Mouse (Mus musculus) heart, adult 11 months (tissue): ENCODE results near the gene Bptf.
A peak's percentile ranks its signal among the peaks of the same experiment; 100 is the strongest.
"Not testable (repeated sequence)": the region's sequence is repeated elsewhere in the genome, so short reads cannot be mapped to it uniquely, and the experiment has no call there.

Experiments
- DNase-seq: peaks from one replicate; pipeline ENCODE4 v3.0.0; 2022

Gene Bptf

DNA sequence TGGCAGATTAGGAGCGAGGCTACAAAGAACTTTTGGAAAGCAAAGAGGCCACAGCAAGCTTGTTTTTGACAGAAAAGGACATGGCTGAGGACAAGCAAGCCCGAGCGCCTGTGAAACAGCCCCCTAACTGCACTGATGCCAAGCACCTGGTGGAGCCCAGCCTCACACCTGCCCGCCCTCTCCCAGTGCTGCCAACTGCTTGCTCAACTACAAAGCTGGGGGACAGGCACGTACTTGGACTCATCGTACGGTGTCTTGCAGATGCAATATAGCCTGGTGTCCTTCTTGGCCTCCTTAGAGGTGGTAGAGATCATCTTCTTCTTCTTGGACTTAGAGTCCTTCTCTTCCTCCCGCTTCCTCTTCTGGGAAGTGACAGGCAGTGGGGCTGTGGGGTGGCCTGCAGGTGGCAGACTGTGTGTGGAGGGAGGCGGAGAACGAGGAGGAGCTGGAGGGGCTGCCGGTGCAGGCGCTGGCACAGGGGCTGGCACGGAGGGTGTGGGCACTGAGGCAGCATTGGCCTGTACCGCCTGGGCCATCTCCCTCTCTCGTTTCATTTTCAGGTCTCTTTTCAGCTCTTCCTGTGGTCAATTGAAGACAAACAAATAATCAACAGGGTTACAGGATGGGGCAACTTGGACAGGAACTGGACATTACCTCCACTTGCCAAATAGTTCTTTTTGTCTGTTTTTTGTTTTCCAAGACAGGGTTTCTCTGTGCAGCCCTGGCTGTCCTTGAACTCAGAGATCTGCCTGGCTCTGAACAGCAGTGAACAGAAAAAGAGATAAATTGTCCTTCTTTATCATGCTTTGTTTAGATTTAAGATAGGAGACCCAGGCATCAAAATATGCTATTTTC is 84.9 kb downstream of the Bptf start:
- no peak for DNase-seq

DNA sequence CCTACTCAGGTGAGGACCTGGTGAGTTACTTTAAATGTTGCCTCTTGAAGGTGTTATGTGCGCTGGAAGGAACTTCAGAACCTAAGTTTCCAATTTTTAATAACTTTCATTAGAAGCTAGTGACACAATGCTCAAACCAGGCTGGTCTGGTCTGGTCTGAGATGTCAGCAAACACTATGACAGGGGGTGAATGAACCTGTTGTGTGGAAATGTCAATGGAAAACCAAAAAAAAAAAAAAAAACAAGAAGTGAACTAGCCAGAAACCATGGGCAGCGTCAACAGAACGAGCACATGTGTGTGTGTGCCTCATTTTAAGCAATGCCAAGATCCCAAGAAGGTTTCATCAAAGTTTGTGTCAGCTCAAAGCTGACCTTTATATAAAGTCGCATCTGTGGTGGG is 86.4 kb downstream of the Bptf start:
- DNase-seq, result no peak

DNA sequence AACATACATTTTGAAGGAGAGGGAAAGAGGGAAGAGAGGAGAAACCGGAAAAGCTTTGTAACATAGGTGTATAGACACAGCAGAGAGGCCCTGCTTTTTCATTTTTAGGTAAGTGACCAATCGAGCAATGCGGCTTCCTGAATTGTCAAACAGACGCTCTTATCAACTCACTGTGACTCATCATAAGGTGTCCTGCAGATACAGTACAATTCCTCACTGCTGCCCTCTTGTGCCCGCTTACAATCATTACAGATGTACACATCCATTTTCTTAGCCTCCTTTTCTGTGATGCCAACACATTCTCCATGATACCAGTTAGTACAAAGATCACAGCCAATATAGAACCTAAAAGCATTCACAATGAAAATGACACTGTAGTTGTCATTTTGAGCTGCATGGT is 87.6 kb downstream of the Bptf start:
- DNase-seq, result no peak

DNA sequence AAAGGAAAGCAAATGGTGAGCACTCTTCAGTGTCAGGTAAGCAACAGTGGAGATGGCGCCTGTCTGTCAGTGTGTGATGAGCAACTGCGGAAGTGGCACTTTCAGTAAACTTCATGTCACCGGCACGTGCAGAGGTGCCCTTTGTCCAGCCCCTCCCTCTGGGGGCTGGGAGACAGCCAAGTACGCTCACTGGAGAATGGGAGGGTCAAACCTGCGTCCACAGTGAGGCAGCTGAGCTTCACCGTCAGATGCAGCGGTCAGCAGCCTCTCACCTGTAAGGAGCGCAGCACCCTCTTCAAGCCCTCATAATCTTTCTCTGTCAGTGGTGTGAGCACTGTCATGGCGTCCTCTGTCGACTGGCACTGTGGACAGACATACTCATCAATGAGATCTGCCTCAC is 88.6 kb downstream of the Bptf start:
- peak; percentile 91 for DNase-seq

DNA sequence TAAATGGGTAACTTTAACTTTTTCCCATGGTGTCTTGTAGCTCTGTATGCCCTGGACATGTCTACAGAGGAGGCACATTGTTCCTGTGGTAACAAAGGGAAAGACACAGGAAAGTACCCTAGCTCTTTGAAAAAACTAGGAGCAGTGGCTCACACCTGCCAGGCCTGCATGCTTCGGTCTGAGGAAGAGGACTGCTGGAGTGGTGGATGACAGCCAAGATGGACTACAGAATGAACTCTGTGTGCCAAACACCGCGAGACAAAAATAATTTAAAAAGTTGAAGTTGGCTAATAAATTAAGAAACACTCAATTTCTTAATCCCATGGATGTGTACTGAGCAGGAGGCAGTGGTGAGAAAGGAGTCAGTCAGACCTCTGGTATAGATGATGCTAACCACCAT is 90.5 kb downstream of the Bptf start:
- peak; percentile 85 for DNase-seq

DNA sequence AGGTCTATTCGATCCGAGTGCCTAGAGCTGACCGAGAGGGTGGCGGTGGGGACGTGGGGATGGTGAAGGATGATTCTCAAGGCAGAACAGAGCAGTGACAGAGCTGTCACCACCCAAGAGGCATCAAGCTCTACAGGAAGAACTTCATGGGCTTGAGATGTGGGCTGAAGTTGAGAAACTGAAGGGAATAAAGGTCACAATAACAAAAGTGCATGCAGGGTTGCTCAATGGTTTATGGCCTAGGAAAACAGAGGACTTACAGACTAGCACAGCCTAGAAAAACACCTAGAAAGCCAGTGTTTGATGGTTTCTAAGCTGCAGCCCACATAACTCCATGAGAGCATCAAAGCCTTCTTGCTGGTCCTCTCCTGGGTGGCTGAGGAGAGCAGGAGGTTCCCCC is 92.5 kb downstream of the Bptf start:
- peak; percentile 10 for DNase-seq

DNA sequence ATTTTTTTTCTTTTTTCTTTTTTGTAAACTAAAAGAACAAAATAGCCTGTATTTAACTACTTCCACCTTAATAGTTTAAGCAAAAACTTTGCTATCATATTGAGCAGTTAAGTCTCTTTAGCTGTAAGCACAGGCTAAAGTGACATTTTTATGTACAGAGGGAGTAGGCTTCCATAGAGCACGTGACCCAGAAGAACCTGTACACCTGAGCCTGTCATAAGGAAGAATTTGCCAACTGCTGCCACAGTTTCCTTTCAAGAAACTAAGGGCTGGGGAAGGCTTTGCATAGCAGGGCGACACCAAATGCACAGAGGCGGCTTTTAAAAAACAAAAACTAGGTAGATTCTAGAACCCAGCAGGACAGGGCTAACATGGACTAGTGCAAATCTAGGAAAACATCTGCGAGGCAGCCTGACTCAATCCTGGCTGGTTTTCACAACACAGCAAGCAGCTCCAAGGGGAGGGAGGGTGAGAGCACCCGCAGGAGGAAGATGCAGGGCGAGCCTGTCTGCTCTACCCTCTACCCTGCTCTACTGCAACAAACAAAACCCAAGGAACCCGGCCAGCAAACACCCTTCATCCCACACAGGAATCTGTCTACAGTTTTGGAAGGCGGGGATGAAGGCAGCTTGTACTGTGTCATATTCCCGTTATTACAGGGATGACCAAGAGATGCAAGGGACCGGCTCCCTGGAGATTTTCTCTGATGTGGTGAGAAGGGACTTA is 97.7 kb downstream of the Bptf start:
- DNase-seq, result peak; percentile 75

DNA sequence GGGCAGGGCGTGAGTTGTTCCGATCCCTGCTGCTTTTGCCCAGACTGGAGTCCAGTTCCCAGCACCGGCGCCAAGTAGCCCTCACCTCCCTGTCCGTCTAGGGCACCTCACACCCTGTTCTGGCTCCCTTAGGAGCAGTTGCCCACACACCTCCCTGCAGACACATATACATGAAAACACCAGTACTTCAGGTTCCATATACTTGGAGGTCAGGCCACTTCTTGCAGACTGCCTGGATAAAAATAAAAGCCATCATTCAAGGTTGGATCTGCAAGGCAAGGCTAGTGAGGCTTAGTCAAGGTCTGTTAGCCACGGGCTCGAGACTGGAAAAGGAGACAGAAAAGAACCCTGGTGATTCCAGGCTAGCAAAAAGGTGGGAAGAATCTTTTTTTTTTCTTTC is 100.3 kb downstream of the Bptf start:
- peak; percentile 55 for DNase-seq

DNA sequence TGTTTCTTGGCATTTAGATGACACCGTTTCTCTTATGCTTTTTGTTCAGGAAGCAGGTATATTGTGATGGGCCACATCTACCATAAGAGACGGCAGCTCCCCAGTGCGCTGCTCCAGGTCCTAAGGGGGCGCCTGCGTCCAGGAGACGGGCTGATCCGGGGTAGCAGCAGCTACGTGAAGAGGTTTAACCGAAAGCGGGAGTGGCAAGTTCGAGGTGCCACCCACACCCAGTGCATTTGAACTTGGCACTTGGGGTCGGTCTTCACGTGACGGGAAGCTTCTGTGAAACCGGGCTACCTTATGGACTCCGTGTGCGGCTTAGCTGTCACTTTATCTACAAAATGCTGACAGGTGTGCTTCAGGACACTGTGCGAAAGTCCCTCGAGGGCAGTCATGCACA is 102.4 kb downstream of the Bptf start:
- peak; percentile 92 for DNase-seq

DNA sequence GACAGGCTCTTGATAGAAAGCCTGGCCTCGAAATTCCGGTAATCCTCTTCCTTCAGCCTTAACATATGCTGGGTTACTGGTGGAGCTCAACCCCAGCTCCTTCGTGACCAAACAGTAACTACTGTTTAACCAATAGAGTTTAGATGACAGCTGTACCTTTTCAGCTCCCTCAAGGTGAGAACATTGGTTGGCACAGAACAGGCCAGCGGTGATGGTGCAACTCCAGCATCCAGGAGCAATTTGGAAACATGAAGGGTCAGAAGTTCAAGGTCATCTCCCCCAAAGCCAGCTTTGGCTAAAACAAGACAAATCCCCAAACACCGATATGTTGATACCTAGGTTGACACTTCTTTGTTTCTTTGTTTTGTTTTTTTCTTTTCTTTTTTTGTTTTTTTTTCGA is 103.2 kb downstream of the Bptf start:
- DNase-seq, result no peak

DNA sequence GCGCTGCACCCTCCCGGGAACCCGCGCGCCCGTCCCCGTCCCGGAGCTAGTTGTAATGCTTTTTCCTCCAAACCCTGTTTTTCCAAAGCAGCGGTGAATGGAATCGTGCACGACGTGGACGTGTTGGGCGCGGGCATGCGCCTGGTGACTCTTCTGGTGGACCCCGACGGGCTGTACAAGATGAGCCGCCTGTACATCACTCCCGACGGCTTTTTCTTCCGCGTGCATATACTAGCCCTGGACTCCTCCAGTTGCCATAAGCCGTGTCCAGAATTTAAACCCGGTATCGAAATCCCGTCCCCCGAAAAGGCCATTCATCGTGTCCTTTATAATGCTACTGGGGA is 103.7 kb downstream of the Bptf start:
- no peak for DNase-seq

DNA sequence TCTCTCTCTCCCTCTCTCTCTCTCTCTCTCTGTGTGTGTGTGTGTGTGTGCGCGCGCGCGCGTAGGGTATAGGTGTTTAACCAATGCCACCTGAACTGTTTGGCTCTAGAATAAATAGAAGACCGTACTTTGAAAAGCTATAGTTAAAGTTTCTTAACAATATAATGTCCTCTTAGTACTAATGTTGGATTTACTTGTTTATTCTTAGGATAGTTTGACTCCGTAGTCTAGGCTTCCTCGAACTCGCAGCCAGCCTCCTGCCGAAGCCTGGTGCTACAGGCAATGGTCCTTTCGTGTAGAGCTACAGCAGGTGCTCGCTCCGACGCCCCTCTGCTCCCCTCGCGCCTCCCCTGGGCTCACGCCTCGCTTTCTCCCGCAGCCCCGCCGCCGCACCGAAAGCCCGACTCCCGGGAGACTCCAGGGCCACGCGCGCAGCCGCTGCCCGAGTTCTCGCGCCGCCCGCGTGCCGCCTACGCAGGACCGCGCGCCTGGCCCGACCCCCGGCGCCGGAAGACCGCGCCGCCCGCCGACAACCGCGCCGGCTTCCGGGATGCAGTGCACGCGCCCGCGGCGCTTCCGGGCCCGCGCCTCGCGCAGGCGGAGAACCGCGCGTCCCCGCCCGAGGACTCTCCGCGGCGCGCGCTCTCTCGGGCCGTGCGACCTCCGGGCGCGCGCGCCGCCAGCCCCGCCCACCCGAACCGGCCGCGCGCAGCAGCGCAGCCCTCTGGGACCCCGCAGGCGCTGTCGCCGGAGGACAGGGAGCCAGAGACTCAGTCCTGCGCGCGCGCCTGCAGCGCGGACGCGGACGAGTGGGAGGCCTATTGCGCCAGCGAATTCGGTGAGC is 104.3 kb downstream of the Bptf start:
- DNase-seq, result peak; percentile 100

DNA sequence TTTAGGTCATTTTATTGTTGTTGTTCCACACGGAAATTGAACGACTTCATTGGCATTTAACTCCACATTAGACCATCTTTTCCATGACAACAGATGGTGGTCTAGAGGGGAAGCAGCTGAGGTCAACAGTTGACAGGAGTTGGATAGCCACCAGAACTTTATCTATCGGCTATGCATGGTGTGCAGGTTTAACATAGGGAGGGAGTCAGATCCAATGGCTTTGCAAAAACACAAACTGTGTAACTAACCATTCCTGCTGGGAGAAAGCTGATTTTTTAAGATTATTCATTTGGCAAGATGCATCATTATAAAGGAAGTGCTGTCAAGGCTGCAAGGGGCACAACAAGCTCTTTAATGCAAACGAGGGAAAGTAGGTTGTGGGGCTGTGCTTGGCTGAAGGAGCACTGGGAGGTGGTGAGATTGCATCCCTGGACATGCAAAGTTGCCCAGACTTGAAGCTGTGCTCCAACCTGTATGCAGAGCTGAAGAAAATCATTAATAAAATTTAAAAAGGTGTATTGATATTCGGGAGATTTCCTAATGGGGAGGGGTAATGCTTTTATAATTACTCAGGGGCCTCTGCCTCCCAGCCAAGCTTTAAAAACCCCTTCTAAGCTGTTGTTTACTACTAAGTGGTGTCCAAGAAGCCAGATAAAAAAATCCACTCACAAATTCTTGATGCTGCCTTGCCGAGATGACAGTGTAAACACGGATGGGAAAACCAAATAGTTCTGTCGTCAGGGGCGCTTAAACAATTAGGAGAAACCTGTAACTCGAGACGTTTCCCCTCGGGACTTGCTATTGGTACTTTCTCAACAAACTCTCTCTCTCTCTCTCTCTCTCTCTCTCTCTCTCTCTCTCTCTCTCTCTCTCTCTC is 105.1 kb downstream of the Bptf start:
- DNase-seq, result peak; percentile 85

DNA sequence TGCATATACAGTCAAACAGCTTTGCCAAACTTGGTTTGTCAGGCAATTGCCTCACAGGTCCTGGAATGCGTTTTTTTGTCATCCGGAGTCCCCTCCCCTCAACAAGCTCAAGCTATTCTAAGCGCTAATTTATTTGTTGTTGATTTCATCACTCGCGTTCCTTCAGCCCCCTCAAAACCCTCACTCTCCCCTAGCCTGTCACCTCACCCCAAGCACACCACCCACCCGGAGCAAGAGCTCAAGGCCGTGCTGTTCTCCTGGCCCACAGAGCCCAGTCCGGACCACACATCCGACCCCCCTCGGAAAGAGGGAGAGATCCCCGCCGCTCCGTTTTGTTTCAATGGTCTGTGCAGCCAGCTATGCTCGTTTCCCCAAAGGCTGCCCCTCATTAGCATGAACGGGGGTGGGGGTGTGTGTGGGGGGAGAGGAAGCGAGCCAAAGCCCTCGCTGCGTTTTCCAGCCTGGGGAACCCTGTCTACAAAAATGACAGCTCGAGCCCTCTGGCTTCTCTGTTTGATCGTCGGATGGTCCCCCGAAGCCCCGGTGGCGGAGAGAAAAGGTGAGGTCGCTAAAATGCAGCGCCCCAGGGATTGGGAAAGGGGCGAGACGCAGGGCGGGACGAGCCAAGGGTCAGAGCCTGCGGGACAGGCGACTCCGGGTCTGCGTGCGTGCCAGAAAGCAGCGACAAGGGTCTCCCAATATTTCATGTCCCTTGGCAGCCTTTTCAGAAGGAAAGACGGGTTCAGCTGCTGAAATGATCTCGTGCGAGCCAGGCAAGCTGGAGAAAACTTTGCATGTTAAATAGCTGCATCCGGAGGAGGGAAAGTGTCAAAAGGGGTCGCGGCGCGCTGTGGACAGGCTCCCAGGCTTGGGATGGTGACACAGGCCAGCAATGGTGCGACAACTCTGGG is 106.3 kb downstream of the Bptf start, which contains the start of gene 1810010H24Rik:
TSS of gene 1810010H24Rik (plus strand) at position 271 of the 911 bp plus-strand sequence.
- DNase-seq, result peak; percentile 93

DNA sequence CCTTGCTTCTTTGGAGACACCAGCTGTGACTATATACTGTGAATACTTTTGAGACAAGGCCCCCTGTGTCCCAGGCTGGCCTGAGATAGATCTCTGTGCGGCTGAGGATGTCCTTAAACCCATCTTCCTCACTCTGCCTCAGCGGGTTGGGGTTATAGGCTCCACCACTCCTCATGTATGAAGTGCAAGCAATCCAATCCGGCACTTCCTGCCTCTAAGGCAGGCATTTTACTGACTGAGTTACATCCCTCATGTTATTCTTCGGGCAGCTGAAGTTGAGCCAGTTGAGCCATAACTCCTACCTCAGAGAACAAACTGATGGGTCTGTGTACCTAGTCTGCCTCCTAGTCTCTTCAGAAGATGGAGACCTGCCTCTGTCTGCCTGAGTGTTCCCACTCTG is 107.5 kb downstream of the Bptf start:
- DNase-seq, result peak; percentile 83

DNA sequence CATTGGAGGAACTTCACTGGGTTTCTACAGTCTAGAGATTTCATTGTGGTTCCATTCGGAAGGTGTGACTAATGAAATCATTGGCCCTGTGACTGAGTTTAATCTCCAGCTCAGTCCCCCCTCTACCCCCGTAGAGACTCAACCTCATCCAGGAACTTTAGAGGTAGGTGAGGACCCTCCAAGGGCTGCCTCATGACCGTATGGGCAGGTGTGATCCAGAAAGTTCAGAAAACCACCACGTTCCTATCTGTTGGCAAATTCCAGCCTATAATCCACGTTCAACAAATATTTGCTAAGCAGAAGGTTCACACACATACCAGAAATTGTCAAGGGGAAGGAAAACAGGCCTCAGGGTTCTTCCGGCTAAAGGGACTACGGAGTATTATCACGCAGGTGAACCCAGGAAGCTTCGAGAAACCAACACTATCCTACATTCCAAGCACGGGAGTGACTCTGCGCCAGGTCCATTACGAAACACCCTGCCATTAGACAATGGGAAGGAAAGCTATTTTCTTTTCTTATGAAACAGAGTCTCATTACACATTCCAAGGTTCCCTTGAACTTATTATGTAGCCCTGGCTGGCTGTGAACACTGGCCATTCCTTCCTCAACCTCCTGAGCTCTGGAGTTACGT is 109.8 kb downstream of the Bptf start:
- no peak for DNase-seq

DNA sequence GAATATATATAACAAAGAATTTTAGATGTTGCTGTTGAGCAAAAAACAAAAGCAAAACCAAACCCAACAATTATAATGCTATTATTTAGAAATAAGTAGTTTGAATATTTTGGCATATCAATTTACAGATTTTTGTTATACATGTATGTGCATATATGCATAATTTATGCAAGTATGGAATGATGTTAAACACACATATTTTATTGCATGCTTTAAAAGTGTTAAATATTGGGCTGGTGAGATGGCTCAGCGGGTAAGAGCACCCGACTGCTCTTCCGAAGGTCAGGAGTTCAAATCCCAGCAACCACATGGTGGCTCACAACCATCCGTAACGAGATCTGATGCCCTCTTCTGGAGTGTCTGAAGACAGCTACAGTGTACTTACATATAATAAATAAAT is 112.2 kb downstream of the Bptf start:
- not testable (repeated sequence) for DNase-seq

DNA sequence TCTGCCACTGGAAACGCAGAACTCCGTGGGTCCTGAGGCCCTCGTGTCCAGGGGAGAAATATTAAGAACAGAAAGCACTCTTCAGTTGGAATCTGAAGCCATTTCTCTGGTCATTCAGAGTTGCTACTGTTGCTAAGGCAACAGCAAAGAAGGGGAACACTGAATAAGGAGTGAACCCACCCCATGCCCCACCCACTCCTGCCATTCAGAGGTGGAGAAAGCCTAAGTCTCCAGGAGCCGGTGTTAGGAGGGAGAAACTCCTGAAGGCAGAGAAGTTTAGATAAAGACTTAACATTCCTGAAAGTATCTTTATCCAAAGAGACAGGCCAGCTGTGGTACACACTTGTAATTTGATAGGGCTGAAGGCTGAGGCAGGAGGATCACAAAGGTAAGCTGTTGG is 112.6 kb downstream of the Bptf start:
- DNase-seq, result no peak

DNA sequence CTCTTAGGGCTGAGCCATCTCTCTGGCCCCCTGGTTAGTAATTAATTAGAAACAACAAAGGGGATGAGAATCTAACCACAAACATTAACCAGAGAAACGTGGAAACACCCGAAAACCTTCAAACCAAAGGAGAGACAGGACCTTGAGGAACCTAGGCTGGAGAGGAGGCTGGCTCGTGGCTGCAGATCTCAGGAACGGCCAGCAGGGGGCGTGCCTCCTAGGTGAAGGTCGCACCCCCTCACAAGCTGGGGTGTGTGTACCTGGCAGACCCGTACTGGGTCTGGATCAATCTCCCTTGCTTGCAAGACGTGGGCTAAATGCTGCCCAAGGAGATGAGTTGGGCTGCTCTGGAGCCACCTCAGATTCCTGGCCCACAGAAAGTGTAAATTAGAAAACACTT is 113.3 kb downstream of the Bptf start:
- DNase-seq, result no peak

DNA sequence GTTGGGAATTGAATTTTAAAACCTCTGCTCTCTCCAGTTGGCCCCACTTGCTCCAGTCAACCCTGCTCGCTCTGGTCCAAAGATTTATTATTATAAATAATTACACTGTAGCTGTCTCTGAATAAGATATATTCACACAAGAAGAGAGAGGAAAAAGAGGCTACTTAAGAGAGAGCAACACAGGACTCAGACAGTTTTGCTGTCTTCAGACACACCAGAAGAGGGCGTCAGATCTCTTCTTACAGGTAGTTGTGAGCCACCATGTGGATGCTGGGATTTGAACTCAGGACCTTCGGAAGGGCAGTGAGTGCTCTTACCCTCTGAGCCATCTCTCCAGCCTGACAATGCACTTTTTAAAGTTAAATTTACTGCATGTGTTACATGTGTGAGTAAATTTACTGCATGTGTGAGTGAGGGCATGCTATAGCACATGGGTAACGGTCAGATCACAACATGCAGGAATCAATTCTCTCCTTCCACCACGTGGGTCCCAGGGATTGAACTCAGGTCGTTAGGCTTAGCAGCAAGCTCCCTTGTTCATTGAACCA is 114.5 kb downstream of the Bptf start:
- DNase-seq, result no peak

DNA sequence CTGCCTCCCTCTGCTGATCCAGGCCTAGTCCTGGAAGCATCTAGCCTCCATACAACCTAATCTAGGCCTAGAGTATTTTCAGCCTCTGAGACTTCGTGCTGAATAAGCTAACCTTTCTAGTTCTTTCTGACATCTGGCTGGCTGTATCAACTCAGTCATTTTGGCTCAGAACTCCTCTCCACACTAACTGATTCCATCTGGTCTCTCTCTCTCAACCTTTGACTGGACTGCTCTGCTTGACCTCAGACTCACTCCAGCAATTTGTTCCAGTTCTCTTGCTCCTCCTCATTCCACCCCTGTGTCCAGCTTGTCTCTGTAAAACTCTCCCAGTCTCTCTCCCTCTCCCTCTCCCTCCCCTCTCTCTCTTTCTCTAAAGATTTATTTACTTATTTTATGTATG is 115.0 kb downstream of the Bptf start:
- DNase-seq, result no peak
